Mouse (Mus musculus): ENCODE data around the gene Rgl3. TPM values are rescaled to one million over a fixed set of nuclear protein-coding genes. Genes with fewer than 3 reads are reported as not detected.

Rgl3 gene
- total RNA-seq, 2 experiments from 2014 or later: 1.3 to 1.8 TPM

DNA sequence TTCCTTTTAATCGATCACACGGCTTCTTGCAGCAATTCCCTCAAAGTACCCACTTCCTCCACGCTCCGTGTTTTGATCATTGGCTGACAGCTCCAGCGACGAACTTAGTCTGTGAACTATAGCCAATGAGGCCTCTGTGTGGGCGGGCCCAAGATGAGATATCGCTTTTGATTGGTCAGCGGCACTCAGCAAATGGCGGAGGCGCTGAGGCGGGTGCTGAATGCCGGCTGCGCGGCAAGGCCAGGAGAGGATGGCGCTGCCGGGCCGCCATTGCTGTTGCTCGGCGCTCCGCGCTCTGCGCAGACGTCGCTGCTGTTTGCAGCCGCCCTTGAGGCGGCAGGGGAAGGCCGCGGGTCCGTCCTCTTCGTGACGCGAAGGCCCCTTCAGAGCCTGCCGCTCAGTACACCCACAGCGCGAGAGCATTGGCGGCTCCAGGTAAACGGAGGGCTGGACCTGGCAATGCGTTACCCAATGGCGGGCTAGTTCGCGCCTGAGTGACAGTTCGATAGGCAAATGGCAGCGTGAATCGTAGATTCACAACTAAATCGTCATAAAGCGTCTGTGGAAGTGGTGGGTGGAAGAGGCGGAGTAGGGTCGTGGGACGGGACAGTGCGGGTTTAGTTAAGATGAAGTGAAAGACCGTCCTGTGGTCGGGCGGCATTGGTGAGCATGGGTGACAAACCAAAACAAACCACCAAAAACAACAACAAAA lies 33.5 kb downstream of the Rgl3 start, which contains the start of gene Swsap1:
Swsap1 (plus strand) TSS at position 186 of the 712 bp plus-strand sequence.
- intact Hi-C loops (cut with DNase I): no loop called here
- peak; percentile 98 to 99 for DNase-seq (ENCODE audit: extremely low spot score in 1 of 2, low spot score in 2 of 2)

DNA sequence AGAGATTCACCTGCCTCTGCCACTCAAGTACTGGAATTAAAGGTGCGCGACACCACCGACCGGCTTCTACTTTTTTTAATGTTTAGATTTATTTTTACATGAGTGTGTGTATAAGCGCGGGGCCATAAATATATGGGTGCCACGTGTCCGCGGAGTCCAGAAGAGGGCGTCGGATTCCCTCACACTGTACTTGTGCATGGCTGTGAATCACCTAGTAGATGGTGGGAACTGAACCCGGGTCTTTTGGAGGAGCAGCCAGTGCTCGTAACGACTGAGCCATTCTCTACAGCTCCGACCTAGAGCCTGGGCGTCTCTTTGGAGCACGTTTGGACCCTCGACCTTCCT lies 34.0 kb downstream of the Rgl3 start:
- DNase-seq (ENCODE audit: extremely low spot score in 1 of 2, low spot score in 2 of 2): no peak
- intact Hi-C loops (cut with DNase I): no loop called here

GRCm38 (mm10) chr9:21954635-21955034 lies 34.6 kb downstream of the Rgl3 start:
- no peak for DNase-seq (ENCODE audit: extremely low spot score in 1 of 2, low spot score in 2 of 2)
- intact Hi-C loops (cut with DNase I): no loop called here

DNA sequence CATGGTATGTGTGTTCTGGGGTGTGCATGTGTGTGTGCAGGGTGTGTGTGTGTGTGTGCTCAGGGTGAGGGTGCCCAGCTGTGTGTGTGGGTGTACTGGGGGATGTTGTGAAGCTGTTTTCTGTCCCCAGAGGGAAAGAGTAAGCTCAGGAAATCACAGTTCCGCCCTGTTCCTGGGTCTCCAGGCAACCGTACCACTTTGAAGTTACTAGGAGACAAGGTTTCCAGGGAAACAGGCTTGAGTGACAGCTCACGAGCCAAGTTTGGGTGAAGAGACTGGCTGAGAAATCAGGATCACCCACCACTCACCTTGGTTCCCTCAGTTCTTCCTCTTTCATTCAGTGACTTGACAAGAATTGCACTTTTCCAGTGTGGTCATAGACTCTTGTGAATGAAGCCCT lies 35.6 kb downstream of the Rgl3 start:
- intact Hi-C loops (cut with DNase I): no loop called here
- DNase-seq (ENCODE audit: extremely low spot score in 1 of 2, low spot score in 2 of 2): peak; percentile 58 to 84

- DNase-seq (ENCODE audit: extremely low spot score in 1 of 2, low spot score in 2 of 2): no peak
- intact Hi-C loops (cut with DNase I): no loop called here
Observed at GRCm38 (mm10) chr9:21951977-21952376, 37.3 kb downstream of the Rgl3 start.

- DNase-seq (ENCODE audit: extremely low spot score in 1 of 2, low spot score in 2 of 2): peak in 1 of 2 experiments; percentile 47
- intact Hi-C loops (cut with DNase I): no loop called here
Observed at GRCm38 (mm10) chr9:21950322-21950721, 38.9 kb downstream of the Rgl3 start.

GRCm38 (mm10) chr9:21948790-21949189 lies 40.5 kb downstream of the Rgl3 start:
- intact Hi-C loops (cut with DNase I): no loop called here
- DNase-seq (ENCODE audit: extremely low spot score in 1 of 2, low spot score in 2 of 2): no peak

DNA sequence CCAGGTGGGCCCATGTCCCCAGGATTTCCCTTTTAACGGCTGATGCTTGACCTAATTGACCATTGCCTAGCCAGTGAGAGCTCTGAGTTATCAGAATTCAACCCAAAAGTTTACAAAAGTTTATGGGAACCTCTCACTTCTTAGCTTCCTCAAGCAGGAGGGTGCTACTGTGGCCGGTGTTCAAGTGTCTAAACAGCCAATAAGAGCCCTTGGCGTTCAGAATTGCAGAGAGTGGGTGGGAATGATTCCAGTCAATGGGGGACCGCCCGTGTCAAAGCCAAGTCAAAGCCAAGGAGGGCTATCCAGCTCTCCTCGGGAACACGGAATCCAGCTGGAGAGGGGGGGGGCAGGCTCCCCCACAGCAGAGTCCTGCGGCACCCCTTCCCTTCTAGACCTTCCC lies 41.1 kb downstream of the Rgl3 start:
- intact Hi-C loops (cut with DNase I): no loop called here
- DNase-seq (ENCODE audit: extremely low spot score in 1 of 2, low spot score in 2 of 2): no peak

DNA sequence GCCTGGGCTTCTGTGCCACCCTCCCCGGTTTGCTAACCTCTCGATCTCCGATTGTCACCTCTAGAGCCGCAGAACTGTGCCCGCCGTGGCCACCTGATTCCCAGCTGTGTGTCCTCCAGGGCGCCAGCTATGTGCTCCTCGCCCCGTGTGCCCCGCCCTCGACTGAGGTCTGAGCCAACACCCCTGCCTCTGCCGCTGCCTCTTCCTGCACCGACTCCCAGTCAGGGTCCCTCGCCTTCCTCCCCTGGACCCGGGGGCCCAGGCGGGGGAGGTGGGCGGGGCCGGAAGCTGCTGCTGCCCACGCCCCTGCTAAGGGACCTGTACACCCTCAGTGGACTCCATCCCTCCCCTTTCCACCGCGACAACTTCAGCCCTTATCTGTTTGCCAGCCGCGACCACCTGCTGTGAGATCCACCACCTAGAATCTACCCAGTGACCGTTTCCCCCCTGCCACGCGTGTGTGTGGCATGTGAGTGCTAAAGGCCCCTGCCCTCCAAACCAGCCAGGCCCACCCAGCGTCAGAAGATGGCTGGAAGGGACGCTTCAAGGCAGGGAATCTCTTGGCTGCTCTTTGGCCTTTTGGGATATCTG lies 41.6 kb downstream of the Rgl3 start:
- no peak for DNase-seq (ENCODE audit: extremely low spot score in 1 of 2, low spot score in 2 of 2)
- intact Hi-C loops (cut with DNase I): no loop called here

GRCm38 (mm10) chr9:21944267-21944666 lies 45.0 kb downstream of the Rgl3 start:
- peak in 1 of 2 experiments; percentile 55 for DNase-seq (ENCODE audit: extremely low spot score in 1 of 2, low spot score in 2 of 2)
- intact Hi-C loops (cut with DNase I): no loop called here

- intact Hi-C loops (cut with DNase I): no loop called here
- no peak for DNase-seq (ENCODE audit: extremely low spot score in 1 of 2, low spot score in 2 of 2)
Observed at GRCm38 (mm10) chr9:21943638-21944037, 45.6 kb downstream of the Rgl3 start.

- intact Hi-C loops (cut with DNase I): no loop called here
- DNase-seq (ENCODE audit: extremely low spot score in 1 of 2, low spot score in 2 of 2): no peak
Observed at GRCm38 (mm10) chr9:21943046-21943445, 46.2 kb downstream of the Rgl3 start.

GRCm38 (mm10) chr9:21938234-21938855 lies 50.9 kb downstream of the Rgl3 start:
- no peak for DNase-seq (ENCODE audit: extremely low spot score in 1 of 2, low spot score in 2 of 2)
- intact Hi-C loops (cut with DNase I): no loop called here

DNA sequence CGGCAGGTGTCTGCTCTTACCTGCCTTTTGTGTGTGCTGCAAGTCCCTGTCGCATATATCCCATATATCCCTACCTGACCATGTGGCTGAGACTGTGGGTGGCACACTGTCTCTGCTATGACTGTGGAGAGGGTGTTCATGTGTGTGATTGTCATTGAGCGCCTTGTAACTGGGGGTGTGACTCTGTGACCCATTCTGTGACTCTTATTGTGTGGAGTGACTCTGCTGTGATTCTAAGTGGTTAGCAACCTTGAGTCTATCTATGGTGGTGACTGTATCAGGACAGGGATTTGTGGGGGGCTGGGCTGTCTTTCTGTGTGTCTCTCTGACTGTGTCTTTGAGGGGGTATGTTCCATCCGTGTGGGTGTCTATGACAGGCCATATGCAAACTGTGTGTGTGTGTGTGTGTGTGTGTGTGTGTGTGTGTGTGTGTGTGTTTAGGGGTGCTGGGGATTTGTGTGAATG lies 51.5 kb downstream of the Rgl3 start:
- no peak for DNase-seq (ENCODE audit: extremely low spot score in 1 of 2, low spot score in 2 of 2)
- intact Hi-C loops (cut with DNase I): no loop called here

DNA sequence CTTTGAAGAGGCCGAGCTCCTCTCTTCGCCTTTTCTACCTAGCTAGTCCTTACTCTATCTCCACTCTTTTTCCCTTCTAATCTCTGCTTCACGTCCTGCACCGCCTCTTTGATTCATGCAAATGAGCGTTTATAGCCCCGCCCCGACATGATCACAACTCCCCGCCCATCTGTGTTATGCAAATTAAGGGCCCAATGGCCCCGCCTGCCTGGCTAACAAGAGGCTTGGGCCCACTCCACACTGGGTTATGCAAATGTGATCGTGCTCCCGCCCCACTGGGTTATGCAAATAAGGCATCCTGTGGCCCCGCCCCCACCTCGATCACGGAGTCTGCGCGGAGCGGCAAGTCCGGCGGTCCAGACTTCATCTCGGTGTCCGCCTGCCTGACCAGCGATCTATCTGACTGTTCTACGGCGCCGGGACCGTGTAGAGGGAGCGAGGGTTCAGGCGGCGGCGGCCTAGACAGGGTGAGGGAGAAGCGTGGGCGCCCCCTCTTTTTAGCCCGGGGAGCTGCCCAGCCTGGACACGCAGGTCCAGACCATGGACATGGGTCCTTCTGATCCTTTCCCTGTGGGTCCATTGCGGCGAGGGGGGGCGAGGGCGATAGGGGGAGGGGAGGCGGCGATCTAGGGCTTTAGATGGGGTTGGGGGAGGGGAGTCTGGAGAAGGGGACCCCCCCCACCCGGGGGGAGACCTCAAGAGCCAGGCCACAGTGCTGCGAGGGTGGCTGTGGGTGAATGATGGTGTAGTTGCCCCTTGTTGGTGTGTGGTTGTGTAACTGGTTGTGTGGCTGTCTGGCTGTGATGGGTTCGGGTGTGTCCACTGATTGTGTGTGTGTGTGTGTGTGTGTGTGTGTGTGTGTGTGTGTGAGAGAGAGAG lies 52.3 kb downstream of the Rgl3 start, which contains the start of gene Plppr2:
Plppr2 (plus strand) TSS at position 342 of the 879 bp plus-strand sequence.
- intact Hi-C loops (cut with DNase I): no loop called here
- DNase-seq (ENCODE audit: extremely low spot score in 1 of 2, low spot score in 2 of 2): peak; percentile 97 to 99

DNA sequence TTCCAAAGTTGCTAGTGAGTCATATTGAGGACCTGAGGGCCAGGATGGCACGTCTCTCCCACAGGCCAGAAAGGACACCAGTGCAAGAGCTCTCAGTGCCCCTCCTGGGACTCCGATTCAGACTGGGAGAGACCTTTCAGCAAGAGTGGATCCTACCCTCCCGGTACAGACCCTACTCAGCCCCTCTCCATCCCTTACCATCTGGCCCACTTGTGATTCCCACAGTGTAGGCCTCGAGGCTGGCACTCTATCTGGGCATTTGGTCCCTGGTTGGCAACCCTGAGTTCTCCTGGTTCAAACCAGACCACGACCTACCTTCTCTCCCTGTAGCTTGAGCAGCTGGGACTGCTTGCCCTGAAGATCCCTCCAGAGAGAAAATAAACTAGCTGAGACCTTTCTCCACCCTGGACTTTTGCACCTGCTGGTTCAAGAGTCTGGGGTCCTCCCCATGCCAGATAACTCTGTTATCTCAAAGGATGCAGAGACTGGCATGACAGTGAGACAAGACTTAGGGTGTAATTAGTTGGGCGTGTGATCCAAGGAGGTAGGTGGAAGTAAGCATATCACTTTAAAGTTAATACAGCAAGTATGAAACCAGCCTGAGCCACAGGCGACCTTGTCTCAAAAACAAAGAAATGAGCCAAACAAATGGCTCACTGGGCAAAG lies 53.6 kb downstream of the Rgl3 start:
- intact Hi-C loops (cut with DNase I): no loop called here
- DNase-seq (ENCODE audit: extremely low spot score in 1 of 2, low spot score in 2 of 2): no peak

DNA sequence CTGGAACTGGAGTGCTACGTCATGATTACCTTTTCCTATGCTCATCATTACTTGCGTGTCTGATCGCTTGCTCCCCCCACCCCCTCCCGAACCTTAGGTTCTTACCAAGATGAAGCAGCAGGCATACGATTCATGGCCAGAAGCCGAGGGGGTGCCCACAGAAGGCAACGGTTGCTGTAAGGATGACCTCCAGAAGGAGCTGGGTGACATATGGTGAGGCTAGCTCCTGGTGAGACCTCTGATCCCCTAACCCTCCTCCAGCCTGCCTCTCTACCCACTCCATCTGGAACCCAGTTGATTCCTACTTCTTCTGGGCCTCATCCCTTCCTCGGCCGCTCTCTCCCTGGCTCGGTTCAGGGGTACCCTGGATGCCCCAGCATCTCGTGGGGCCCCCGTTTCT lies 55.2 kb downstream of the Rgl3 start:
- intact Hi-C loops (cut with DNase I): no loop called here
- DNase-seq (ENCODE audit: extremely low spot score in 1 of 2, low spot score in 2 of 2): no peak

GRCm38 (mm10) chr9:21932445-21933137 lies 56.7 kb downstream of the Rgl3 start:
- intact Hi-C loops (cut with DNase I): no loop called here
- no peak for DNase-seq (ENCODE audit: extremely low spot score in 1 of 2, low spot score in 2 of 2)
